Mouse (Mus musculus) forebrain, embryonic 13.5 days (tissue): ENCODE data around the gene Cemip. TPM values are rescaled to one million over a fixed set of nuclear protein-coding genes. Genes with fewer than 3 reads are reported as not detected.
A peak's percentile ranks its signal among the peaks of the same experiment; 100 is the strongest.
"Not testable (repeated sequence)": the region's sequence is repeated elsewhere in the genome, so short reads cannot be mapped to it uniquely, and the experiment has no call there.

Experiments
- ATAC-seq: fragments of 200-750 bp; cut with Nextera tagmentation; 2 replicates; pipeline ENCODE4 v1.8.0; 2017
- H3K27ac ChIP-seq: fragments of 300-500 bp; sonication (generic); 2 replicates; pipeline ENCODE4 v1.5.1; 2015; ENCODE audit warnings: inconsistent platforms, mild to moderate bottlenecking, moderate library complexity
- H3K27me3 ChIP-seq: fragments of 300-500 bp; sonication (generic); 2 replicates; pipeline ENCODE4 v1.6.1; 2015; ENCODE audit warnings: mild to moderate bottlenecking, inconsistent platforms
- H3K36me3 ChIP-seq: fragments of 300-500 bp; sonication (generic); 2 replicates; pipeline ENCODE4 v1.6.1; 2015; ENCODE audit warnings: mild to moderate bottlenecking, inconsistent platforms; ENCODE audit not compliant: poor library complexity, severe bottlenecking
- H3K4me1 ChIP-seq: fragments of 300-500 bp; sonication (generic); 2 replicates; pipeline ENCODE4 v1.6.1; 2015; ENCODE audit warnings: inconsistent platforms
- H3K4me2 ChIP-seq: fragments of 300-500 bp; sonication (generic); 2 replicates; pipeline ENCODE4 v1.6.1; 2015; ENCODE audit warnings: inconsistent platforms, mild to moderate bottlenecking, moderate library complexity
- H3K4me3 ChIP-seq: fragments of 300-500 bp; sonication (generic); 2 replicates; pipeline ENCODE4 v1.5.1; 2015; ENCODE audit warnings: mild to moderate bottlenecking, inconsistent platforms
- H3K9ac ChIP-seq: fragments of 300-500 bp; sonication (generic); 2 replicates; pipeline ENCODE4 v1.6.1; 2015; ENCODE audit warnings: mild to moderate bottlenecking, inconsistent platforms
- H3K9me3 ChIP-seq: fragments of 300-500 bp; sonication (generic); replicated peaks from 2 replicates; pipeline ENCODE4 v1.6.1; 2016; ENCODE audit warnings: inconsistent platforms
- WGBS: fragments of 180-500 bp; shearing (Covaris S2); methylation state at CpG from one replicate; pipeline ENCODE4 v1.1.7; 2015; 5-methylcytosine and 5-hydroxymethylcytosine counted together
- polyA plus RNA-seq: library from polyadenylated mRNA; unstranded; fragments of >200 nt; fragmentation: Nextera tagmentation; extraction: Ambion mirVana; gene quantifications from 2 replicates; pipeline ENCODE4 v1.2.1, GENCODE M21; 2015

The Cemip gene
- 0.55 and 0.81 TPM in 2 replicates for polyA plus RNA-seq

- Histone ChIP-seq H3K4me1 (peaks cover 14% of the 10 kb centered on the region), H3K36me3 (no peaks in the 10 kb centered on the region), H3K9me3 (no peaks in the 10 kb centered on the region), H3K4me3 (peak within 1 kb of the TSS; percentile 48), H3K27me3 (peaks cover 42% of the 10 kb centered on the region), H3K4me2 (peak within 1 kb of the TSS; percentile 81), H3K9ac (peak within 1 kb of the TSS; percentile 68), H3K27ac (no peak within 1 kb of the TSS)
- WGBS, result under 1% methylated on average over 54 of the region's 54 CpGs
- ATAC-seq, result peak; percentile 92
These were observed at the start of gene Cemip for GRCm38 (mm10) chr7:84086039-84086829. Cemip (minus strand) TSS chr7:84086502.

GRCm38 (mm10) chr7:84132704-84133103 lies 46.4 kb upstream of the Cemip start:
- H3K9me3 ChIP-seq, result no peaks in the 10 kb centered on the region

GRCm38 (mm10) chr7:84131736-84132135 lies 45.4 kb upstream of the Cemip start:
- 93% methylated on average over 4 of the region's 4 CpGs for WGBS

More at GRCm38 (mm10) chr7:84132704-84133103, 46.4 kb upstream of the Cemip start:
- H3K27me3 ChIP-seq, result no peaks in the 10 kb centered on the region
- no peak overlapping the region for H3K4me2 ChIP-seq
- WGBS, result 83% methylated on average over 1 of the region's 1 CpGs
- peaks cover 20% of the 10 kb centered on the region for H3K4me1 ChIP-seq
- ATAC-seq, result no peak
- H3K9ac ChIP-seq, result no peak overlapping the region
- H3K4me3 ChIP-seq, result no peak overlapping the region
- H3K27ac ChIP-seq, result no peak overlapping the region
- no peaks in the 10 kb centered on the region for H3K36me3 ChIP-seq

GRCm38 (mm10) chr7:84128661-84129060 lies 42.4 kb upstream of the Cemip start:
- peak; percentile 50; the same call in 1 of the 2 replicates for ATAC-seq
- Histone ChIP-seq H3K9me3 (no peaks in the 10 kb centered on the region), H3K27ac (peak overlapping the region; percentile 3; the same call in 1 of the 2 replicates), H3K27me3 (no peaks in the 10 kb centered on the region), H3K4me3 (no peak overlapping the region), H3K4me2 (no peak overlapping the region), H3K4me1 (peaks cover 20% of the 10 kb centered on the region), H3K36me3 (no peaks in the 10 kb centered on the region), H3K9ac (no peak overlapping the region)
- WGBS, result 81% methylated on average over 8 of the region's 8 CpGs

More at GRCm38 (mm10) chr7:84131736-84132135, 45.4 kb upstream of the Cemip start:
- Histone ChIP-seq H3K27ac (no peak overlapping the region), H3K9ac (no peak overlapping the region), H3K27me3 (no peaks in the 10 kb centered on the region), H3K36me3 (no peaks in the 10 kb centered on the region), H3K4me2 (no peak overlapping the region), H3K4me1 (peaks cover 17% of the 10 kb centered on the region), H3K9me3 (no peaks in the 10 kb centered on the region), H3K4me3 (no peak overlapping the region)
- no peak for ATAC-seq

GRCm38 (mm10) chr7:84125730-84126129 lies 39.4 kb upstream of the Cemip start:
- H3K27me3 ChIP-seq, result no peaks in the 10 kb centered on the region
- no peak overlapping the region for H3K27ac ChIP-seq
- no peak for ATAC-seq
- H3K9me3 ChIP-seq, result no peaks in the 10 kb centered on the region
- no peak overlapping the region for H3K4me3 ChIP-seq
- H3K4me2 ChIP-seq, result no peak overlapping the region
- no peaks in the 10 kb centered on the region for H3K36me3 ChIP-seq
- WGBS, result 90% methylated on average over 1 of the region's 1 CpGs
- peaks cover 21% of the 10 kb centered on the region for H3K4me1 ChIP-seq
- H3K9ac ChIP-seq, result no peak overlapping the region

- not testable (repeated sequence) for H3K27ac ChIP-seq, H3K4me2 ChIP-seq, ATAC-seq, H3K9me3 ChIP-seq, H3K4me3 ChIP-seq, H3K9ac ChIP-seq, H3K36me3 ChIP-seq, H3K27me3 ChIP-seq
- whole genome bisulfite sequencing, result 95% methylated on average over 3 of the region's 4 CpGs
- peaks cover 22% of the 10 kb centered on the region for H3K4me1 ChIP-seq
These were observed 37.3 kb upstream of the Cemip start for GRCm38 (mm10) chr7:84123651-84124050.

GRCm38 (mm10) chr7:84121778-84122177 lies 35.5 kb upstream of the Cemip start:
- no peak for ATAC-seq
- WGBS, result 85% methylated on average over 3 of the region's 3 CpGs

GRCm38 (mm10) chr7:84120142-84120760 lies 33.9 kb upstream of the Cemip start:
- WGBS, result 69% methylated on average over 5 of the region's 5 CpGs
- Histone ChIP-seq H3K4me3 (no peak overlapping the region), H3K36me3 (no peaks in the 10 kb centered on the region), H3K27me3 (no peaks in the 10 kb centered on the region), H3K9ac (no peak overlapping the region), H3K27ac (no peak overlapping the region), H3K4me2 (no peak overlapping the region), H3K9me3 (no peaks in the 10 kb centered on the region), H3K4me1 (peaks cover 15% of the 10 kb centered on the region)
- ATAC-seq, result no peak

More at GRCm38 (mm10) chr7:84121778-84122177, 35.5 kb upstream of the Cemip start:
- H3K9ac ChIP-seq, result no peak overlapping the region
- no peaks in the 10 kb centered on the region for H3K36me3 ChIP-seq
- H3K4me3 ChIP-seq, result no peak overlapping the region
- H3K4me1 ChIP-seq, result peaks cover 18% of the 10 kb centered on the region
- no peak overlapping the region for H3K4me2 ChIP-seq
- no peaks in the 10 kb centered on the region for H3K27me3 ChIP-seq
- no peaks in the 10 kb centered on the region for H3K9me3 ChIP-seq
- no peak overlapping the region for H3K27ac ChIP-seq

- H3K9me3 ChIP-seq, result no peaks in the 10 kb centered on the region
- H3K27ac ChIP-seq, result no peak overlapping the region
- no peaks in the 10 kb centered on the region for H3K36me3 ChIP-seq
These were observed 33.2 kb upstream of the Cemip start for GRCm38 (mm10) chr7:84119216-84120105.

GRCm38 (mm10) chr7:84117543-84118122 lies 31.3 kb upstream of the Cemip start:
- WGBS, result 90% methylated on average over 6 of the region's 6 CpGs
- Histone ChIP-seq H3K36me3 (peaks cover 6% of the 10 kb centered on the region), H3K4me3 (no peak overlapping the region), H3K27me3 (no peaks in the 10 kb centered on the region), H3K27ac (no peak overlapping the region), H3K4me2 (no peak overlapping the region), H3K9ac (no peak overlapping the region), H3K9me3 (no peaks in the 10 kb centered on the region), H3K4me1 (peaks cover 36% of the 10 kb centered on the region)
- no peak for ATAC-seq

More at GRCm38 (mm10) chr7:84119216-84120105, 33.2 kb upstream of the Cemip start:
- ATAC-seq, result no peak
- no peak overlapping the region for H3K4me3 ChIP-seq
- no peak overlapping the region for H3K9ac ChIP-seq
- H3K27me3 ChIP-seq, result no peaks in the 10 kb centered on the region
- no peak overlapping the region for H3K4me2 ChIP-seq
- WGBS, result 71% methylated on average over 12 of the region's 12 CpGs
- peaks cover 20% of the 10 kb centered on the region for H3K4me1 ChIP-seq

GRCm38 (mm10) chr7:84116621-84117542 lies 30.6 kb upstream of the Cemip start:
- peaks cover 6% of the 10 kb centered on the region for H3K36me3 ChIP-seq
- no peak overlapping the region for H3K9ac ChIP-seq
- H3K27me3 ChIP-seq, result no peaks in the 10 kb centered on the region
- no peak overlapping the region for H3K4me3 ChIP-seq
- no peaks in the 10 kb centered on the region for H3K9me3 ChIP-seq
- WGBS, result 90% methylated on average over 7 of the region's 7 CpGs
- H3K4me2 ChIP-seq, result no peak overlapping the region
- peaks cover 44% of the 10 kb centered on the region for H3K4me1 ChIP-seq
- ATAC-seq, result no peak
- H3K27ac ChIP-seq, result no peak overlapping the region
